Mouse (Mus musculus) heart, embryonic 14.5 days (tissue): Measurements from ENCODE around the gene Ogdhl. TPM values are rescaled to one million over a fixed set of nuclear protein-coding genes. Genes with fewer than 3 reads are reported as not detected.

ENCODE experiments used
- ATAC-seq: fragments of 200-750 bp; cut with Nextera tagmentation; 2 replicates; pipeline ENCODE4 v1.8.0; 2017; ENCODE audit warnings: low read depth, moderate TSS enrichment; ENCODE audit not compliant: insufficient number of reproducible peaks, insufficient read depth, low FRiP score
- H3K27ac ChIP-seq, 2 experiments: fragments of 200-500 bp in 1 of 2; fragments of 300-500 bp in 1 of 2; sonication (generic) in 1 of 2; replicated peaks in 1 of 2; 2 replicates each; pipeline ENCODE4 v1.5.1; 2012 to 2014; ENCODE audit warnings: low read depth in 2 of 2, low read length in 2 of 2, control low read depth in 1 of 2, mild to moderate bottlenecking in 1 of 2, mixed read lengths in 1 of 2; ENCODE audit not compliant: control insufficient read depth in 1 of 2, insufficient read depth in 1 of 2
- H3K27me3 ChIP-seq: fragments of 300-500 bp; sonication (generic); 2 replicates; pipeline ENCODE4 v1.6.1; 2014; ENCODE audit warnings: mild to moderate bottlenecking, low read length, control low read depth; ENCODE audit not compliant: control insufficient read depth, insufficient read depth
- H3K36me3 ChIP-seq: fragments of 300-500 bp; sonication (generic); 2 replicates; pipeline ENCODE4 v1.6.1; 2014; ENCODE audit warnings: mild to moderate bottlenecking, control low read depth, low read length, mixed read lengths; ENCODE audit not compliant: control insufficient read depth, insufficient read depth
- H3K4me1 ChIP-seq, 2 experiments: fragments of 200-500 bp in 1 of 2; fragments of 300-500 bp in 1 of 2; sonication (generic) in 1 of 2; 2 replicates each; pipeline ENCODE4 v1.6.1; 2012 to 2014; ENCODE audit warnings: low read length in 2 of 2, control low read depth in 1 of 2, mixed read lengths in 1 of 2; ENCODE audit not compliant: control insufficient read depth in 2 of 2, insufficient read depth in 2 of 2
- H3K4me2 ChIP-seq: fragments of 300-500 bp; sonication (generic); 2 replicates; pipeline ENCODE4 v1.6.1; 2014; ENCODE audit warnings: mild to moderate bottlenecking, low read length
- H3K4me3 ChIP-seq, 2 experiments: fragments of 200-500 bp in 1 of 2; fragments of 300-500 bp in 1 of 2; sonication (generic) in 1 of 2; 2 replicates each; pipeline ENCODE4 v1.5.1; 2012 to 2014; ENCODE audit warnings: low read length in 2 of 2, mild to moderate bottlenecking in 2 of 2, control low read depth in 1 of 2, low read depth in 1 of 2, moderate library complexity in 1 of 2; ENCODE audit not compliant: control insufficient read depth in 1 of 2, insufficient read depth in 1 of 2
- H3K9ac ChIP-seq: fragments of 300-500 bp; sonication (generic); 2 replicates; pipeline ENCODE4 v1.6.1; 2014; ENCODE audit warnings: mild to moderate bottlenecking, low read length
- H3K9me3 ChIP-seq: fragments of 300-500 bp; sonication (generic); 2 replicates; pipeline ENCODE4 v1.6.1; 2016; ENCODE audit warnings: low read length, control low read depth; ENCODE audit not compliant: control insufficient read depth
- WGBS: fragments of 180-500 bp; shearing (Covaris S2); extraction: QIAGEN DNeasy Blood & Tissue Kit; methylation state at CpG from one replicate; pipeline ENCODE4 v1.1.7; 2014; 5-methylcytosine and 5-hydroxymethylcytosine counted together
- polyA plus RNA-seq: library from polyadenylated mRNA; unstranded; fragments of >200 nt; fragmentation: Nextera tagmentation; extraction: Ambion mirVana; gene quantifications from 2 replicates; pipeline ENCODE4 v1.2.1, GENCODE M21; 2014

Gene Ogdhl
- polyA plus RNA-seq, 1 experiment from 2014 or later, result 13.1 TPM

GRCm38 (mm10) chr14:32380099-32380480, 58.3 kb downstream of the Ogdhl start:
- 25% methylated on average over 3 of the region's 3 CpGs for WGBS
- H3K9ac ChIP-seq, result no peak overlapping the region
- no peak overlapping the region for H3K4me2 ChIP-seq
- peaks cover 17% of the 10 kb centered on the region for H3K27me3 ChIP-seq
- H3K4me1 ChIP-seq, result peaks cover 8 to 16% of the 10 kb centered on the region in 2 experiments; a peak in 3 of 4 replicates
- H3K36me3 ChIP-seq, result no peaks in the 10 kb centered on the region
- no peaks in the 10 kb centered on the region for H3K9me3 ChIP-seq
- no peak overlapping the region for H3K27ac ChIP-seq
- no peak overlapping the region for H3K4me3 ChIP-seq
- no peak for ATAC-seq

- Histone ChIP-seq H3K4me2 (peak overlapping the region; percentile 49), H3K9ac (0 out of 2 replicates have a peak overlapping the region, but pooled peaks have one; percentile 8), H3K36me3 (no peaks in the 10 kb centered on the region), H3K4me1 (peaks cover 8 to 16% of the 10 kb centered on the region in 2 experiments; a peak in 3 of 4 replicates), H3K27ac (no peak overlapping the region), H3K27me3 (peaks cover 17% of the 10 kb centered on the region), H3K9me3 (no peaks in the 10 kb centered on the region), H3K4me3 (no peak overlapping the region; a peak in 1 of 4 replicates)
- WGBS, result 17% methylated on average over 7 of the region's 7 CpGs
- no peak for ATAC-seq
Measured at GRCm38 (mm10) chr14:32381066-32381465, 59.2 kb downstream of the Ogdhl start.

GRCm38 (mm10) chr14:32381619-32382018, 59.8 kb downstream of the Ogdhl start:
- ATAC-seq, result no peak
- WGBS, result 28% methylated on average over 15 of the region's 15 CpGs
- H3K36me3 ChIP-seq, result no peaks in the 10 kb centered on the region
- H3K9me3 ChIP-seq, result no peaks in the 10 kb centered on the region
- peaks cover 8 to 16% of the 10 kb centered on the region in 2 experiments; a peak in 3 of 4 replicates for H3K4me1 ChIP-seq
- H3K27me3 ChIP-seq, result peaks cover 17% of the 10 kb centered on the region
- H3K27ac ChIP-seq, result no peak overlapping the region
- H3K4me3 ChIP-seq, result no peak overlapping the region; a peak in 1 of 4 replicates
- peak overlapping the region; percentile 49 for H3K4me2 ChIP-seq
- no peak overlapping the region for H3K9ac ChIP-seq

- Histone ChIP-seq H3K4me3 (no peak within 1 kb of the TSS), H3K4me1 (peaks cover 0 to 4% of the 10 kb centered on the region in 2 experiments; a peak in 1 of 4 replicates), H3K9me3 (no peaks in the 10 kb centered on the region), H3K27me3 (peaks cover 5% of the 10 kb centered on the region; the same call in 1 of the 2 replicates), H3K4me2 (no peak within 1 kb of the TSS), H3K36me3 (no peaks in the 10 kb centered on the region), H3K9ac (no peak within 1 kb of the TSS), H3K27ac (no peak within 1 kb of the TSS)
- ATAC-seq, result peak; percentile 79
- 3% methylated on average over 13 of the region's 13 CpGs for WGBS
Measured at GRCm38 (mm10) chr14:32388196-32388595, 66.4 kb downstream of the Ogdhl start, which contains the start of gene 1700024G13Rik. Gene 1700024G13Rik (minus strand): TSS chr14:32388391.

Other genes with a start within 250 kb of the Ogdhl start
- 25.8 and 29.9 TPM in 2 replicates for gene Oxnad1, start 236.6 kb upstream of the Ogdhl start, polyA plus RNA-seq
- 93.4 and 96.0 TPM in 2 replicates for gene Dph3, start 236.3 kb upstream of the Ogdhl start, polyA plus RNA-seq
- gene Msmb, start 180.0 kb upstream of the Ogdhl start, polyA plus RNA-seq, result 0.55 TPM in 1 of 2 replicates, not detected in the other
- gene Ncoa4, start 162.2 kb upstream of the Ogdhl start, polyA plus RNA-seq, result 124 and 147 TPM in 2 replicates
- 317 and 326 TPM in 2 replicates for gene Timm23, start 120.1 kb upstream of the Ogdhl start, polyA plus RNA-seq
- 30.2 and 34.6 TPM in 2 replicates for gene Parg, start 120.1 kb upstream of the Ogdhl start, polyA plus RNA-seq
- gene 1700024G13Rik, start 66.4 kb downstream of the Ogdhl start, polyA plus RNA-seq, result not detected in 2 replicates
- gene Slc18a3, start 142.8 kb downstream of the Ogdhl start, polyA plus RNA-seq, result 0.11 and 0.82 TPM in 2 replicates
- 0.08 TPM in 1 of 2 replicates, not detected in the other for gene Chat, start 144.0 kb downstream of the Ogdhl start, polyA plus RNA-seq
- gene Ercc6, start 191.5 kb downstream of the Ogdhl start, polyA plus RNA-seq, result 7.9 and 9.0 TPM in 2 replicates